Mouse (Mus musculus) left cerebral cortex, postnatal 25 days (tissue): Measurements from ENCODE around the gene Rfpl4. TPM values are rescaled to one million over a fixed set of nuclear protein-coding genes. Genes with fewer than 3 reads are reported as not detected.
A peak's percentile ranks its signal among the peaks of the same experiment; 100 is the strongest.
"Not testable (repeated sequence)": the region's sequence is repeated elsewhere in the genome, so short reads cannot be mapped to it uniquely, and the experiment has no call there.

Experiments used
- DNase-seq, 2 experiments: peaks; one replicate each; pipeline ENCODE4 v3.0.0; 2022; ENCODE audit warnings: low spot score in 2 of 2, mixed read lengths in 1 of 2
- intact Hi-C: fragments of 180-260 bp; cut with DNase I; formaldehyde crosslinking; loops from one replicate; pipeline ENCODE4 v1.15.1; 2025
- total RNA-seq, 2 experiments: library from RNA; stranded (reverse); gene quantifications; 2 replicates each; pipeline ENCODE4 v1.2.3; 2021

The Rfpl4 gene
- total RNA-seq, 2 experiments from 2014 or later, result not detected

- DNase-seq, result no peak
- intact Hi-C loops, result loop anchor here (10.0 kb wide), 1 partner anchor 1091 kb away; the partner anchor contains the start of gene Zfp444
Observed at GRCm38 (mm10) chr7:5083325-5084105, 33.2 kb downstream of the Rfpl4 start.

GRCm38 (mm10) chr7:5081939-5082338 is 34.8 kb downstream of the Rfpl4 start:
- intact Hi-C loops, result loop anchor here (2.0 to 10.0 kb wide), 2 partner anchors 43 to 1093 kb away; partner anchors contain the start of genes Rasl2-9 and Zfp444

GRCm38 (mm10) chr7:5081241-5081640 is 35.5 kb downstream of the Rfpl4 start:
- DNase-seq, result no peak
- intact Hi-C loops, result loop anchor here (2.0 to 10.0 kb wide), 2 partner anchors 44 to 1094 kb away; partner anchors contain the start of genes Rasl2-9 and Zfp444

More at GRCm38 (mm10) chr7:5081939-5082338, 34.8 kb downstream of the Rfpl4 start:
- DNase-seq, result no peak

GRCm38 (mm10) chr7:5080815-5081214 is 35.9 kb downstream of the Rfpl4 start:
- no peak for DNase-seq
- intact Hi-C loops, result loop anchor here (1.0 to 10.0 kb wide), 3 partner anchors 19 to 1094 kb away; partner anchors contain the start of genes Rasl2-9, U2af2 and Zfp444

DNA sequence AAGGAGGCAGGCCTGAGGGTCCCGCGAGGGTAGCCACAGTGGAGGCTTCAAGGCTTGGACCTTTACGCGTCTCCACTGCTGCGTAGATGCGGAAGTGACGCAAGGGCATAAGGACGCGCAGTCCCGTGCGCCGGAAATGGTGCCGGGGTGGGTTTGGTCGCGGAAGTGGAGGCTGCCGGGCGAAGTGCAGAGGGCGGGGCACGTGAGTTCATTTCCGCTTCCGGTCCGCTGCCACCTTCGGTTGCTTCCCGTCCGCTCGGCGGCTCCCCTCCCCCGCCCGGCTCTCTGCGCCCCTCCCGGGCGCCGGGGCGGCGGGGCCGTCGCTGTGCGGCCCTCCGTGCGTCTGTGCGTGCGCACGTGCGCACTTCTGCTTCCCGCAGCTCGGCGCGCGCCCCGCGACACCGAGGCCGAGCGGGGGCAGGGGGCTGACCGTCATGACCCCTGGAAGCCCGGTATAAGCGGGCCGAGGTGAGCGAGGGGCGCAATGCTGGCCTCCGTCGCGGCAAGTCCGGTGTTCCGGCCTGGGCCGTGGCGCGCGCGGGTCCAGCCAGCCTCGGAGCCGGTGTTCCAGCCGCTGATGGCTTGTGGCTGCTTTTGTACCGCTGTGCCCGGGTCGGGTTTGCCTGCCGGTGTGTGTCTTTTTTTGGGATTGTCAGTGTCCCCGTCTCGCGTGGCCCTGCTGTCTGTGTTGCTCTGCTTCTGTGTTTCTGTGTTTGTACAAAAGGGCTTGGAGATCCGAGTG is 36.6 kb downstream of the Rfpl4 start, which contains the start of gene Epn1:
Gene Epn1, plus strand, starts transcription at position 226 of the 742 bp plus-strand sequence.
- DNase-seq, result peak; percentile 96 to 99
- intact Hi-C loops, result loop anchor here (1.0 to 10.0 kb wide), 3 partner anchors 18 to 1095 kb away; partner anchors contain the start of genes Rasl2-9, U2af2 and Zfp444

- intact Hi-C loops, result loop anchor here (1.0 to 10.0 kb wide), 3 partner anchors 17 to 1095 kb away; partner anchors contain the start of genes Rasl2-9, U2af2 and Zfp444
- not testable (repeated sequence) for DNase-seq
Observed at GRCm38 (mm10) chr7:5079365-5080009, 37.3 kb downstream of the Rfpl4 start.

- DNase-seq, result no peak
- intact Hi-C loops, result no loop called here
Observed at GRCm38 (mm10) chr7:5076931-5077330, 39.8 kb downstream of the Rfpl4 start.

GRCm38 (mm10) chr7:5074984-5075383 is 41.8 kb downstream of the Rfpl4 start:
- no peak for DNase-seq
- intact Hi-C loops, result no loop called here

GRCm38 (mm10) chr7:5073586-5073985 is 43.2 kb downstream of the Rfpl4 start:
- intact Hi-C loops, result no loop called here
- DNase-seq, result no peak

GRCm38 (mm10) chr7:5064886-5065285 is 51.9 kb downstream of the Rfpl4 start:
- intact Hi-C loops, result loop anchor here (10.0 kb wide), 1 partner anchor 930 kb away; the partner anchor contains the start of gene Leng8
- no peak for DNase-seq

DNA sequence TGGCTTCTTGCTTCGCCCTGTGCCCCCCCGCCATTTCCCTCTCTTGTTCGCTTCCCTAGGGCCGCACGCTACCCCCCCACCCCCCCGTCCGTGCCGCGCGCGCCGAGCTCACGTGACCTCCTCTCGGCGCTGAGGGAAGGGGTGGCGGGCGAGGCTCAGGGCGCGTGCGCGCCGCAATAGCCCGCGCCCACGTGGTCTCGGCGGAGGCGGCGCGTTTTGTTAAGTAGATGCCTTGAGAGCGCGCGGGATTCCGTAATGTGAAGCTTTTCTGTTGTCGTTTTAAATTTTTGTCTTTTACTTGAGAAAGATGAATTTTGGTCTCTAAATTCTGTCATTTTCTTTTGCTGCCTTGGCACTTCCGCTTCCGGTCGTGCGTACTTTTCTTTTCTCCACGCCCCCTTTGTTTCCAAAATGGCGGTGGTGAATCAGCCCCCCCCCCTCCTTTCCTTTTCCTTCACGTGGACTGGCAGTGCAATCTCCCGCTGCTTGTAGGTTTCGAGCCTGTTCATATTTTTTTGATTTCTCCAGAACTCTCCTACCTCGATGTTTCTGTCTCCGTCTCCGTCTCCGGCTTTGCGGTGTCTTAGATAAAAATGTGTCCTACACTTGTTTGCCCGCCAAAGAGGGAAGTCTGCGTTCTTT is 54.3 kb downstream of the Rfpl4 start:
- DNase-seq, result peak; percentile 75 to 83
- intact Hi-C loops, result loop anchor here (1.0 to 10.0 kb wide), 2 partner anchors 18 to 928 kb away; partner anchors contain the start of genes Epn1 and Leng8

DNA sequence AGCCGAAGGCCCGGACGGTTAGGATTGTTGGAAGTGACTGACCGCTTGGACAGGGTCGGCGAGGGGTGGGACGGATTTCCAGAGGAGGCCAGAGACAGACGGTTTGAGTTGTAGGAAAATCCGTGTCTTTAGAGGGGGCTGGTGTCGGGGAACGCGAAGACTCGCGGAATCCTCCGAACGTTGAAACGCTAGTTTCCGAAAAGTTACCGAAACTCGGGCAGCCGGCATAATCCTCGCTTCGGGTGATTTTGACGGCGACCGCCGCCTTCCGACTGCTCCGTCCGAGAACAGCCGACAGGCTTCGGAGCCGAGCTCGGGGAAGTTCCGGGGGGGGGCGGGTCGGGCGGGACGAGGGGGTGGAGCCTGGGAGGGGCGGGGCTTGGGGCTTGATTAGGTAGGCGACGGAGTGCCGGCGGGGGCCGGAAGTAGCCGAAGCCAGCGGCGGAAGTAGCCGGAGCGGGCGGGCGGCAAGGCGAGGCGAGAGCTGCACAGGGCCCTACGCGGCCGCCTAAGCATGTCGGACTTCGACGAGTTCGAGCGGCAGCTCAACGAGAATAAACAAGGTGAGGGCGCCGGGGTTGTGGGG is 54.9 kb downstream of the Rfpl4 start, which contains the start of gene U2af2:
Gene U2af2, plus strand, starts transcription at position 370 of the 586 bp plus-strand sequence.
- intact Hi-C loops, result loop anchor here (1.0 to 10.0 kb wide), 3 partner anchors 18 to 927 kb away; partner anchors contain the start of genes Ccdc106, Epn1, Leng8 and Zfp865

GRCm38 (mm10) chr7:5060944-5061773 is 55.6 kb downstream of the Rfpl4 start:
- peak; percentile 99 for DNase-seq
- intact Hi-C loops, result loop anchor here (1.0 to 10.0 kb wide), 2 partner anchors 41 to 926 kb away; partner anchors contain the start of genes Ccdc106, Leng8 and Zfp865

More for the DNA sequence above, 54.9 kb downstream of the Rfpl4 start, which contains the start of gene U2af2:
- DNase-seq, result peak; percentile 92 to 94

DNA sequence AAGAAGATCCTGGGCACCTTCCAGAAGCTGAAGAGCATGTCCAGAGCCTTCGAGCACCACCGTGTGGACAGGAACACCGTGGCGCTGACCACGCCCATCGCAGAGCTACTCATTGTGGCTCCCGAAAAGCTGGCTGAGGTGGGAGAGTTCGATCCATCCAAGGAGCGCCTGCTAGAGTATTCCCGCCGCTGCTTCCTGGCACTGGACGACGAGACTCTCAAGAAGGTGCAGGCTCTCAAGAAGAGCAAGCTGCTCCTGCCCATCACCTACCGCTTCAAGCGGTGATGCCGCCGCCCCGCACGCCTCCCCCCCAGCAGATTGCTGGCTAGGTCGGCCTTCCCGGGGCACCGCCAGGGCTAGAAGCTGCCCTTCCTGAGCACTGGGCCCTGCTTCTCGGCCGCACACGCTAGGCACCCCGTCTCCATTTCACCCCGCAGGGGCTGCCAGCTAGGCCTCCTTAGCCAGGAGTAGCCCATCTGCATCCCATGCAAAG is 56.5 kb downstream of the Rfpl4 start:
- peak; percentile 81 to 85 for DNase-seq
- intact Hi-C loops, result loop anchor here (10.0 kb wide), 1 partner anchor 925 kb away; the partner anchor contains the start of gene Leng8
